Mouse (Mus musculus) ES-Bruce4 (cell line): Measurements from ENCODE around the gene Fam83f. TPM values are rescaled to one million over a fixed set of nuclear protein-coding genes. Genes with fewer than 3 reads are reported as not detected.

ENCODE experiments used
- H3K27ac ChIP-seq: 2 replicates; pipeline ENCODE4 v1.5.1; 2012; ENCODE audit warnings: low read length, inconsistent platforms; ENCODE audit not compliant: insufficient read depth
- H3K27me3 ChIP-seq: 2 replicates; pipeline ENCODE4 v1.6.1; 2012; ENCODE audit warnings: mild to moderate bottlenecking, low read length, inconsistent platforms; ENCODE audit not compliant: control insufficient read depth, poor library complexity, insufficient read depth, severe bottlenecking
- H3K36me3 ChIP-seq: 2 replicates; pipeline ENCODE4 v1.6.1; 2012; ENCODE audit warnings: inconsistent platforms, mild to moderate bottlenecking, low read length, moderate library complexity; ENCODE audit not compliant: control insufficient read depth, poor library complexity, insufficient read depth, severe bottlenecking
- H3K4me1 ChIP-seq: one replicate; pipeline ENCODE4 v1.8.1; 2011; ENCODE audit warnings: low read length; ENCODE audit not compliant: control insufficient read depth, insufficient read depth
- H3K4me3 ChIP-seq: 2 replicates; pipeline ENCODE4 v1.5.1; 2011; ENCODE audit warnings: low read depth, mild to moderate bottlenecking, low read length
- H3K9ac ChIP-seq: 2 replicates; pipeline ENCODE4 v1.6.1; 2012; ENCODE audit warnings: low read depth, mild to moderate bottlenecking, inconsistent platforms; ENCODE audit not compliant: poor library complexity, severe bottlenecking
- H3K9me3 ChIP-seq: replicated peaks from 2 replicates; pipeline ENCODE4 v1.6.1; 2012; ENCODE audit warnings: mild to moderate bottlenecking, low read length, inconsistent platforms; ENCODE audit not compliant: control insufficient read depth, poor library complexity, insufficient read depth, severe bottlenecking
- CTCF ChIP-seq: IDR thresholded peaks from one replicate; pipeline ENCODE4 v1.8.1; 2011; ENCODE audit warnings: low read depth, low read length
- EP300 ChIP-seq: IDR thresholded peaks from 2 replicates; pipeline ENCODE4 v1.6.1; 2011; ENCODE audit warnings: low read depth, low read length; ENCODE audit not compliant: insufficient read depth
- POLR2A ChIP-seq: IDR thresholded peaks from one replicate; pipeline ENCODE4 v1.8.1; 2011; ENCODE audit warnings: low read length; ENCODE audit not compliant: insufficient read depth
- polyA plus RNA-seq: library from polyadenylated mRNA; stranded (reverse); fragments of >200 nt; gene quantifications from 2 replicates; pipeline ENCODE4 v1.2.4, GENCODE M21; 2011; ENCODE audit warnings: low read depth; ENCODE audit not compliant: missing spikeins, insufficient read depth, insufficient read length

Gene Fam83f
- polyA plus RNA-seq, 1 experiment: 2.7 TPM

GRCm38 (mm10) chr15:80658815-80659471, 12.7 kb upstream of the Fam83f start:
- Histone ChIP-seq H3K27ac (no peak overlapping the region), H3K9me3 (no peaks in the 10 kb centered on the region), H3K9ac (no peak overlapping the region), H3K27me3 (no peaks in the 10 kb centered on the region), H3K36me3 (no peaks in the 10 kb centered on the region), H3K4me1 (no peaks in the 10 kb centered on the region), H3K4me3 (no peak overlapping the region)
- TF ChIP-seq EP300: no peak
- TF ChIP-seq POLR2A: no peak
- TF ChIP-seq CTCF: no peak

DNA sequence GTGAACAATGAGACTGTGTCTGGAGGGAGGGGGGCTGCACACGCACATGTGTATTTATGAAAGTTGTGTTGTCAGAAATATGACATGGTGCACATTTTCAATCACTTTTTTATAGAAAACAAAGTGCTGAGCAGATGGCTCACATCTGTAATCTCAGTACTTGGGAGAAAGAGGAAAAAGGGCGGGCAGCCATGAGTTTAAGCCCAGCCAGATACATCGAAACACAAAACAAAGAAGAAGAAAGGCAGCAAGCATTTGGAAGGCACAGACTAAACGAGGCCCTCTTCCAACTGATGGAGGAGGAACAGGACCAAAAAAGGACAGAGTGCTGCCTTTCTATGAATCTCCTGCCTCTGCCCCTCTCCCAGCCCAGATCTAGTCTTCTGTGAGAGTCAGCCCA, 10.7 kb upstream of the Fam83f start:
- no peak for TF ChIP-seq CTCF
- Histone ChIP-seq H3K36me3 (no peaks in the 10 kb centered on the region), H3K27ac (no peak overlapping the region), H3K4me3 (no peak overlapping the region), H3K4me1 (no peaks in the 10 kb centered on the region), H3K27me3 (no peaks in the 10 kb centered on the region), H3K9ac (no peak overlapping the region), H3K9me3 (no peaks in the 10 kb centered on the region)

DNA sequence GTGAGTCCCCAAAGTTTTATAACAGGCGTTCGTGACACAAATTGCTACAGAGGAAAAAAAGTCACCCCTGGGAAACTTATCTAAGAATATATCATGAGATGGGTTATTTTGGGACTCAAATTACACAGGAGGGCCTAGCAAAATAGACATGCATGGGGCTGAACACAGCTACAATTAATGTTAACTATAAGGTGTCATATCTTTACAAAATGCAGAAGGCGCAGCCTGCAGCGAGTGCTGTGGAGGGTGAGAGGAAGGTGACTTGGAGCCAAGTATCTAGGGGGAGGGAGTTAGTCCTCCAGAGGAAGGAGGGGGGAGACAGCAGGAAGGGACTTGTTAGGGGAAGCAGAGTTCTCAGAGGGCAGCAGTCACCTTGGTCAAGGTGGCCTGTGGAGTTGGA, 7.2 kb upstream of the Fam83f start:
- H3K27ac ChIP-seq: no peak overlapping the region
- no peak overlapping the region for H3K4me3 ChIP-seq
- H3K27me3 ChIP-seq: no peaks in the 10 kb centered on the region
- 0 out of 2 replicates have a peak, but pooled peaks cover 2% of the 10 kb centered on the region for H3K9me3 ChIP-seq
- no peak overlapping the region for H3K9ac ChIP-seq
- TF ChIP-seq CTCF (no peak), EP300 (no peak), POLR2A (no peak)
- no peaks in the 10 kb centered on the region for H3K36me3 ChIP-seq
- no peaks in the 10 kb centered on the region for H3K4me1 ChIP-seq

- H3K36me3 ChIP-seq: no peaks in the 10 kb centered on the region
- H3K4me3 ChIP-seq: no peak overlapping the region
- H3K27me3 ChIP-seq: no peaks in the 10 kb centered on the region
- no peaks in the 10 kb centered on the region for H3K9me3 ChIP-seq
- H3K4me1 ChIP-seq: no peaks in the 10 kb centered on the region
- H3K9ac ChIP-seq: no peak overlapping the region
- no peak for TF ChIP-seq POLR2A
- no peak for TF ChIP-seq EP300
- no peak for TF ChIP-seq CTCF
- H3K27ac ChIP-seq: no peak overlapping the region
Measured at GRCm38 (mm10) chr15:80672810-80673209, 1.2 kb downstream of the Fam83f start.

DNA sequence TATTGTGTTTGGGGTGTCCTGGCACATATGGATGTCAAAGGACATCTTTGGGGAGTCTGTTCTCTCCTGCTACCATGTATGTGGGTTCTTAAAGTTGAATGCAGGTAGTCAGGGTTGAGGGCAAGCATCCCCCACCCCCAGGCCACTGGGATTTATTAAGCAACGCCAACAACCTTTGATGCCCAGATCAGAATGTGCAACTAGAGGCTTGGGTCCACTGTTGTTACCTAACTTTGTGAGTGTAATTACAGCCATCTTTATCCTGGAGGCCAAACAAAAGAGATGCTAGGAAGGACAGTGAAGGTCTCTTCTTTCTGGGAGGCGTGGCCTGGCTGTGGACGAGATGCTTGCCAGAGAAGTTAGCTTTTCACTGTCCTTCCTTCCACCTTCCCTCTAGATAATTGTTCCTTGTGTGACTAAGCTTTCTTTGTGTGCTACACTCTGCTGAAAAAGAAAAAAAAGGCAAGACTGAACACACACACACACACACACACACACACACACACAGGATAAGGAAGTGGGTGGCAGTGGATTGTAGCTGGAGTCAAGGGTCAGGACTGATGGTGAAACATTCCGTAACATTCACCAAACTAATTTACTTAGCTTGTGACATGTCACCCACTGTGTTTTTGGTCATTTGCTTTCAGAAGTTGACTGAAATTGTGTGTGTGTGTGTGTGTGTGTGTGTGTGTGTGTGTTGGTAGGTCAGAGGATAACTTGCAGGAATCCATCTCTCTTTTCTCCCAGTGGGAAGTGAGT, 1.9 kb downstream of the Fam83f start:
- H3K9ac ChIP-seq: no peak overlapping the region
- no peak overlapping the region for H3K27ac ChIP-seq
- H3K4me3 ChIP-seq: no peak overlapping the region
- H3K4me1 ChIP-seq: no peaks in the 10 kb centered on the region
- no peaks in the 10 kb centered on the region for H3K27me3 ChIP-seq
- TF ChIP-seq POLR2A (no peak), CTCF (no peak), EP300 (no peak)
- H3K9me3 ChIP-seq: no peaks in the 10 kb centered on the region
- no peaks in the 10 kb centered on the region for H3K36me3 ChIP-seq

GRCm38 (mm10) chr15:80674700-80675099, 3.1 kb downstream of the Fam83f start:
- H3K27ac ChIP-seq: no peak overlapping the region
- no peaks in the 10 kb centered on the region for H3K9me3 ChIP-seq
- no peaks in the 10 kb centered on the region for H3K27me3 ChIP-seq
- H3K4me3 ChIP-seq: no peak overlapping the region
- TF ChIP-seq POLR2A (no peak), CTCF (no peak), EP300 (no peak)
- no peaks in the 10 kb centered on the region for H3K4me1 ChIP-seq
- no peaks in the 10 kb centered on the region for H3K36me3 ChIP-seq
- no peak overlapping the region for H3K9ac ChIP-seq
